Mouse (Mus musculus): ENCODE measurements around the gene Coq8b. TPM values are rescaled to one million over a fixed set of nuclear protein-coding genes. Genes with fewer than 3 reads are reported as not detected.

Gene Coq8b
- polyA plus RNA-seq, 1 experiment from 2014 or later, result 27.2 TPM

- WGBS, result 79% methylated on average over 24 of the region's 24 CpGs
- H3K4me1 ChIP-seq (replicated peaks; ENCODE audit: control insufficient read depth, insufficient read depth, low read length), result peaks cover 6% of the 10 kb centered on the region
- H3K4me3 ChIP-seq (replicated peaks; ENCODE audit: low read length), result no peak overlapping the region
- no peaks in the 10 kb centered on the region for H3K27me3 ChIP-seq (replicated peaks; ENCODE audit: control insufficient read depth, insufficient read depth, low read length)
- no peaks in the 10 kb centered on the region for H3K36me3 ChIP-seq (ENCODE audit: control insufficient read depth, insufficient read depth)
- no peak overlapping the region for H3K27ac ChIP-seq (ENCODE audit: low read length)
- no peak overlapping the region for H3K9ac ChIP-seq (replicated peaks; ENCODE audit: low read depth, low read length)
- ATAC-seq, result no peak
- no peaks in the 10 kb centered on the region for H3K9me3 ChIP-seq (ENCODE audit: control insufficient read depth, low read length)
- no peak overlapping the region for H3K4me2 ChIP-seq (ENCODE audit: low read length)
These were observed 73.6 kb downstream of the Coq8b start for GRCm38 (mm10) chr7:27306161-27307160.

- Histone ChIP-seq H3K36me3 (ENCODE audit: control insufficient read depth, insufficient read depth) (no peaks in the 10 kb centered on the region), H3K4me1 (replicated peaks; ENCODE audit: control insufficient read depth, insufficient read depth, low read length) (peaks cover 6% of the 10 kb centered on the region), H3K27ac (ENCODE audit: low read length) (no peak overlapping the region), H3K9me3 (ENCODE audit: control insufficient read depth, low read length) (no peaks in the 10 kb centered on the region), H3K27me3 (replicated peaks; ENCODE audit: control insufficient read depth, insufficient read depth, low read length) (no peaks in the 10 kb centered on the region), H3K4me2 (ENCODE audit: low read length) (no peak overlapping the region), H3K9ac (replicated peaks; ENCODE audit: low read depth, low read length) (no peak overlapping the region), H3K4me3 (replicated peaks; ENCODE audit: low read length) (no peak overlapping the region)
- 62% methylated on average over 9 of the region's 9 CpGs for WGBS
- no peak for ATAC-seq
These were observed 74.7 kb downstream of the Coq8b start for GRCm38 (mm10) chr7:27307551-27307950.

MicroRNAs within 50 kb of the gene (microRNA counts, 519-probe panel; counts per million panel counts)
- 681 counts per million, percentile 2 among the panel's probes with 10 or more counts for microRNA mmu-miR-1191

Small RNA genes lying within 50 kb of the gene (microRNA-seq; reads per million reads assigned to microRNA genes)
- 3.1 reads per million, percentile 12 among the genes with 10 or more reads in this experiment for gene Mir1191

Other genes starting within 250 kb of the Coq8b start
- gene Cyp2a12, start 203.9 kb upstream of the Coq8b start, polyA plus RNA-seq (2015; fragmentation: Nextera tagmentation; extraction: Ambion mirVana), result not detected in 2 replicates
- gene Cyp2f2, start 113.1 kb upstream of the Coq8b start, polyA plus RNA-seq (2015; fragmentation: Nextera tagmentation; extraction: Ambion mirVana), result 0.93 TPM in 1 of 2 replicates, not detected in the other
- gene Cyp2t4, start 79.3 kb upstream of the Coq8b start, polyA plus RNA-seq (2015; fragmentation: Nextera tagmentation; extraction: Ambion mirVana), result 0.33 TPM in 1 of 2 replicates, not detected in the other
- gene Egln2, start 66.2 kb upstream of the Coq8b start, polyA plus RNA-seq (2015; fragmentation: Nextera tagmentation; extraction: Ambion mirVana), result 93.4 and 100 TPM in 2 replicates
- 80.8 and 88.3 TPM in 2 replicates for gene Rab4b, start 54.1 kb upstream of the Coq8b start, polyA plus RNA-seq (2015; fragmentation: Nextera tagmentation; extraction: Ambion mirVana)
- 0.78 TPM in 1 of 2 replicates, not detected in the other for gene Gm21983, start 51.9 kb upstream of the Coq8b start, polyA plus RNA-seq (2015; fragmentation: Nextera tagmentation; extraction: Ambion mirVana)
- 8.3 and 10.4 TPM in 2 replicates for gene Mia, start 51.9 kb upstream of the Coq8b start, polyA plus RNA-seq (2015; fragmentation: Nextera tagmentation; extraction: Ambion mirVana)
- 3.6 and 5.1 TPM in 2 replicates for gene BC024978, start 37.2 kb upstream of the Coq8b start, polyA plus RNA-seq (2015; fragmentation: Nextera tagmentation; extraction: Ambion mirVana)
- 227 and 232 TPM in 2 replicates for gene Snrpa, start 36.8 kb upstream of the Coq8b start, polyA plus RNA-seq (2015; fragmentation: Nextera tagmentation; extraction: Ambion mirVana)
- 6.2 and 6.4 TPM in 2 replicates for gene Itpkc, start 4.4 kb upstream of the Coq8b start, polyA plus RNA-seq (2015; fragmentation: Nextera tagmentation; extraction: Ambion mirVana)
- 42.2 and 43.3 TPM in 2 replicates for gene Numbl, start 25.4 kb downstream of the Coq8b start, polyA plus RNA-seq (2015; fragmentation: Nextera tagmentation; extraction: Ambion mirVana)
- gene Ltbp4, start 104.7 kb downstream of the Coq8b start, polyA plus RNA-seq (2015; fragmentation: Nextera tagmentation; extraction: Ambion mirVana), result 13.3 and 18.2 TPM in 2 replicates
- 88.1 and 95.5 TPM in 2 replicates for gene Shkbp1, start 123.0 kb downstream of the Coq8b start, polyA plus RNA-seq (2015; fragmentation: Nextera tagmentation; extraction: Ambion mirVana)
- not detected in 2 replicates for gene Gm20479, start 124.4 kb downstream of the Coq8b start, polyA plus RNA-seq (2015; fragmentation: Nextera tagmentation; extraction: Ambion mirVana)
- 2.3 and 2.5 TPM in 2 replicates for gene Sptbn4, start 214.7 kb downstream of the Coq8b start, polyA plus RNA-seq (2015; fragmentation: Nextera tagmentation; extraction: Ambion mirVana)
- 14.9 and 16.8 TPM in 2 replicates for gene Blvrb, start 215.0 kb downstream of the Coq8b start, polyA plus RNA-seq (2015; fragmentation: Nextera tagmentation; extraction: Ambion mirVana)
- 11.6 and 14.8 TPM in 2 replicates for gene Sertad3, start 240.7 kb downstream of the Coq8b start, polyA plus RNA-seq (2015; fragmentation: Nextera tagmentation; extraction: Ambion mirVana)